Mouse (Mus musculus) small intestine, adult 2 months (tissue): ENCODE data around the gene Myl4. TPM values are rescaled to one million over a fixed set of nuclear protein-coding genes. Genes with fewer than 3 reads are reported as not detected.
"Not testable (repeated sequence)": the region's sequence is repeated elsewhere in the genome, so short reads cannot be mapped to it uniquely, and the experiment has no call there.

Experiments used
- H3K27ac ChIP-seq: fragments of 200-500 bp; 2 replicates; pipeline ENCODE4 v1.5.1; 2012; ENCODE audit warnings: low read depth, low read length, control low read depth, inconsistent platforms; ENCODE audit not compliant: insufficient read depth
- H3K27me3 ChIP-seq: fragments of 200-500 bp; 2 replicates; pipeline ENCODE4 v1.6.1; 2012; ENCODE audit warnings: mild to moderate bottlenecking, moderate library complexity, low read length, inconsistent platforms; ENCODE audit not compliant: control insufficient read depth, insufficient read depth
- H3K36me3 ChIP-seq: fragments of 200-500 bp; 2 replicates; pipeline ENCODE4 v1.6.1; 2012; ENCODE audit warnings: mild to moderate bottlenecking, low read length, control low read depth, inconsistent platforms; ENCODE audit not compliant: control insufficient read depth, insufficient read depth
- H3K4me1 ChIP-seq: fragments of 200-500 bp; 2 replicates; pipeline ENCODE4 v1.6.1; 2012; ENCODE audit warnings: low read length, inconsistent platforms, mixed read lengths; ENCODE audit not compliant: control insufficient read depth, insufficient read depth, insufficient read length
- H3K4me3 ChIP-seq: fragments of 200-500 bp; 2 replicates; pipeline ENCODE4 v1.5.1; 2012; ENCODE audit warnings: low read depth, mild to moderate bottlenecking, control low read depth, inconsistent platforms, low read length, moderate library complexity
- CTCF ChIP-seq: fragments of 200-500 bp; IDR thresholded peaks from 2 replicates; pipeline ENCODE4 v1.5.1; 2012; ENCODE audit warnings: low read depth, mild to moderate bottlenecking, control low read depth, inconsistent platforms, low read length, moderate library complexity, mixed read lengths; ENCODE audit not compliant: insufficient replicate concordance, insufficient read length; ENCODE audit errors: extremely low read depth
- POLR2A ChIP-seq: fragments of 200-500 bp; IDR thresholded peaks from 2 replicates; pipeline ENCODE4 v1.6.1; 2012; ENCODE audit warnings: low read depth, mild to moderate bottlenecking, control low read depth, inconsistent platforms, low read length, moderate library complexity
- WGBS: fragments of 180-500 bp; shearing (Covaris S2); methylation state at CpG from one replicate; pipeline ENCODE4 v1.1.7; 2018; 5-methylcytosine and 5-hydroxymethylcytosine counted together
- polyA plus RNA-seq: library from polyadenylated mRNA; depleted of rRNA; stranded (reverse); fragments of >200 nt; gene quantifications from 2 replicates; pipeline ENCODE4 v1.2.3, GENCODE M21; 2012

Myl4 gene
- polyA plus RNA-seq, 1 experiment = 3.4 TPM

GRCm38 (mm10) chr11:104539811-104540210 lies 10.7 kb upstream of the Myl4 start:
- TF ChIP-seq CTCF (no peak), POLR2A (no peak)
- no peak overlapping the region for H3K4me3 ChIP-seq
- no peaks in the 10 kb centered on the region for H3K27me3 ChIP-seq
- 0 out of 2 replicates have a peak, but pooled peaks cover 2% of the 10 kb centered on the region for H3K36me3 ChIP-seq
- peaks cover 4% of the 10 kb centered on the region; the same call in 1 of the 2 replicates for H3K4me1 ChIP-seq
- no peak overlapping the region for H3K27ac ChIP-seq
- 69% methylated on average over 5 of the region's 5 CpGs for WGBS

DNA sequence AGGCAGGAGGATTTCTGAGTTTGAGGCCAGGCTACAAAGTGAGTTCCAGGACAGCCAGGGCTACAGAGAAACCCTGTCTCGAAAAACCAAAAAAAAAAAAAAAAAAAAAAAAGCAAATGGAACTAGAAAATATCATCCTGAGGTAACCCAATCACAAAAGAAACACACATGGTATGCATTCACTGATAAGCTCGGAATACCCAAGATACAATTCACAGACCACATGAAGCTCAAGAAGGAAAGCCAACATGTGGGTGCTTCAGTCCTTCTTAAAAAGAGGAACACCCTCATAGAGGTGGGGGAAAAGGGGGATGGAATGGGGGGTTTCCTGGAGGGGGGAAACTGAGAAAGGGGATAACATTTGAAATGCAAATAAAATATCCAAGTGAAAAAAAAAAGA lies 7.1 kb upstream of the Myl4 start:
- not testable (repeated sequence) for H3K4me3 ChIP-seq, H3K27me3 ChIP-seq, H3K4me1 ChIP-seq, H3K27ac ChIP-seq, H3K36me3 ChIP-seq
- 89% methylated on average over 2 of the region's 2 CpGs for WGBS

DNA sequence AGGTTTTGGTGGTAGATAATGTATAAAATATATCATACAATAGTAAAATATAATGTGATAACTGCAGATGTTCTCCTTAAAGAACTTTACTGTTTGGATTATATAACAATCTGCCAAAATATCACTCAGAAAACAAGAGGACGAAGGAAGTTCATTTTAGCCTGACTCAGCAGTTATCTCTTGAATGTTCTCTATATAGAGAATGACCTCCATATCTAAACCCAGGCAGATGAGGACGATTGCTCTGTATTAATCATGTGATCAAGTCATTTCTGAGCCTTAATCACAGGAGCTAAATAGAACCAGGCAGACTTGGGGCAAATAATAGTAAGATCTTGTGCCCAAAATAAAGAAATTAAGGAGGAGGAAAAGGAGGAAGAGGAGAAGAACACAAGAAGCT lies 6.0 kb upstream of the Myl4 start:
- H3K27ac ChIP-seq = no peak overlapping the region
- H3K4me3 ChIP-seq = no peak overlapping the region
- no peaks in the 10 kb centered on the region for H3K36me3 ChIP-seq
- TF ChIP-seq CTCF (no peak), POLR2A (no peak)
- H3K4me1 ChIP-seq = peaks cover 6% of the 10 kb centered on the region; the same call in 1 of the 2 replicates
- H3K27me3 ChIP-seq = no peaks in the 10 kb centered on the region
- 34% methylated on average over 2 of the region's 2 CpGs for WGBS

GRCm38 (mm10) chr11:104547502-104547901 lies 3.0 kb upstream of the Myl4 start:
- Histone ChIP-seq H3K27ac (no peak overlapping the region), H3K36me3 (no peaks in the 10 kb centered on the region), H3K27me3 (no peaks in the 10 kb centered on the region), H3K4me3 (no peak overlapping the region), H3K4me1 (peaks cover 5% of the 10 kb centered on the region; the same call in 1 of the 2 replicates)
- 76% methylated on average over 3 of the region's 3 CpGs for WGBS
- TF ChIP-seq POLR2A (no peak), CTCF (no peak)

- no peak for TF ChIP-seq POLR2A
- TF ChIP-seq CTCF = no peak
- Histone ChIP-seq H3K4me1 (peaks cover 5% of the 10 kb centered on the region; the same call in 1 of the 2 replicates), H3K27ac (peak overlapping the region; percentile 73), H3K36me3 (no peaks in the 10 kb centered on the region), H3K4me3 (peak overlapping the region; percentile 95), H3K27me3 (no peaks in the 10 kb centered on the region)
- WGBS = 1% methylated on average over 53 of the region's 53 CpGs
Observed at GRCm38 (mm10) chr11:104549438-104550405, 741 bp upstream of the Myl4 start.

DNA sequence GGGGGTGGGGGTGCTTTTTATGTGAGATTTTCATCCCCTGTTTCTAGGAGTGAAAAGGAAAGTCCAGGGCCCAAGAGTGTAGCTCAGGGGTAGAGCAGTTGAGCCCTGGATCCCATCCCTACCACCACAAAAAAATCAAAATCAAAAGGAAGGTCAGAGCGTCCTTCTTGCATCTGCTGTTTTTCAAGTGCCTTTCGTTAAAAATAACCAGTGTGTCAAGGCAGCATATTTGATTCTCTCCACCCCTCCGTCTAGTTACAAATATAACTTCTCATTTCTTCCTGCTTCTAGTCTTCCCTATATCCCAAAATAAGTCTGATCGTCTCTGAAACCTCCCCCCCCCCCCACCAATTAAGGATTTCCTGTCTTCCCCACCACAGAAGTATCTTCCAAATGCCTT lies 7.6 kb downstream of the Myl4 start:
- no peak overlapping the region for H3K4me3 ChIP-seq
- H3K36me3 ChIP-seq = no peaks in the 10 kb centered on the region
- H3K27me3 ChIP-seq = no peaks in the 10 kb centered on the region
- H3K4me1 ChIP-seq = no peaks in the 10 kb centered on the region
- WGBS = 66% methylated on average over 4 of the region's 4 CpGs
- no peak overlapping the region for H3K27ac ChIP-seq
- no peak for TF ChIP-seq CTCF
- no peak for TF ChIP-seq POLR2A

- H3K36me3 ChIP-seq = no peaks in the 10 kb centered on the region
- no peak overlapping the region for H3K4me3 ChIP-seq
- WGBS = 70% methylated on average over 4 of the region's 4 CpGs
- TF ChIP-seq POLR2A (no peak), CTCF (no peak)
- H3K27me3 ChIP-seq = no peaks in the 10 kb centered on the region
- no peaks in the 10 kb centered on the region for H3K4me1 ChIP-seq
- no peak overlapping the region for H3K27ac ChIP-seq
Observed at GRCm38 (mm10) chr11:104558651-104559403, 8.4 kb downstream of the Myl4 start.

DNA sequence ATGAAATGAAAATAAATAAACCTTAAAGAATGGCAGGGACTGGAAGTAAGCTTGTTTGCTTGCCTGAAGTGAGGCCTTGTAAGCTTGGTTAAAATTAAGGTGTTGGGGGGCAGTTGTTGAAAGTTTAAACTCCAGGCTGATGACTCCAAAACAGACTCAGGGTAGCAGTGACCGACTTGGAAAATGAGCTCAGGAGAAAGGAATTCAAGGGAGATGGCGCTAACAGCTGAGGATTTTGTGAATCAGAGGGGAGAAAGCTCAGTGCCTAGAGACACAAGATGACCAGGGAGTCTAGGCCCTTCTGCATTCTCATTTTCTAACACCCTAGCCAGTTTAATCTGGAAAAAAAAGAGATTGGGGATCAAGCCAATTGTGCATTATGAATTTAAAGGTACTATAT lies 10.5 kb downstream of the Myl4 start:
- no peak for TF ChIP-seq CTCF
- TF ChIP-seq POLR2A = no peak
- no peaks in the 10 kb centered on the region for H3K36me3 ChIP-seq

More for the DNA sequence above, 10.5 kb downstream of the Myl4 start:
- Histone ChIP-seq H3K4me3 (no peak overlapping the region), H3K27me3 (no peaks in the 10 kb centered on the region), H3K4me1 (no peaks in the 10 kb centered on the region), H3K27ac (no peak overlapping the region)
- WGBS = 62% methylated on average over 2 of the region's 2 CpGs
